Mouse (Mus musculus) heart, embryonic 14.5 days (tissue): Measurements from ENCODE around the gene Jarid2. TPM values are rescaled to one million over a fixed set of nuclear protein-coding genes. Genes with fewer than 3 reads are reported as not detected.

ENCODE experiments used
- ATAC-seq: fragments of 200-750 bp; cut with Nextera tagmentation; 2 replicates; pipeline ENCODE4 v1.8.0; 2017; ENCODE audit warnings: low read depth, moderate TSS enrichment; ENCODE audit not compliant: insufficient number of reproducible peaks, insufficient read depth, low FRiP score
- H3K27ac ChIP-seq, 2 experiments: fragments of 200-500 bp in 1 of 2; fragments of 300-500 bp in 1 of 2; sonication (generic) in 1 of 2; replicated peaks in 1 of 2; 2 replicates each; pipeline ENCODE4 v1.5.1; 2012 to 2014; ENCODE audit warnings: low read depth in 2 of 2, low read length in 2 of 2, control low read depth in 1 of 2, mild to moderate bottlenecking in 1 of 2, mixed read lengths in 1 of 2; ENCODE audit not compliant: control insufficient read depth in 1 of 2, insufficient read depth in 1 of 2
- H3K27me3 ChIP-seq: fragments of 300-500 bp; sonication (generic); 2 replicates; pipeline ENCODE4 v1.6.1; 2014; ENCODE audit warnings: mild to moderate bottlenecking, low read length, control low read depth; ENCODE audit not compliant: control insufficient read depth, insufficient read depth
- H3K36me3 ChIP-seq: fragments of 300-500 bp; sonication (generic); 2 replicates; pipeline ENCODE4 v1.6.1; 2014; ENCODE audit warnings: mild to moderate bottlenecking, control low read depth, low read length, mixed read lengths; ENCODE audit not compliant: control insufficient read depth, insufficient read depth
- H3K4me1 ChIP-seq, 2 experiments: fragments of 200-500 bp in 1 of 2; fragments of 300-500 bp in 1 of 2; sonication (generic) in 1 of 2; 2 replicates each; pipeline ENCODE4 v1.6.1; 2012 to 2014; ENCODE audit warnings: low read length in 2 of 2, control low read depth in 1 of 2, mixed read lengths in 1 of 2; ENCODE audit not compliant: control insufficient read depth in 2 of 2, insufficient read depth in 2 of 2
- H3K4me2 ChIP-seq: fragments of 300-500 bp; sonication (generic); 2 replicates; pipeline ENCODE4 v1.6.1; 2014; ENCODE audit warnings: mild to moderate bottlenecking, low read length
- H3K4me3 ChIP-seq, 2 experiments: fragments of 200-500 bp in 1 of 2; fragments of 300-500 bp in 1 of 2; sonication (generic) in 1 of 2; 2 replicates each; pipeline ENCODE4 v1.5.1; 2012 to 2014; ENCODE audit warnings: low read length in 2 of 2, mild to moderate bottlenecking in 2 of 2, control low read depth in 1 of 2, low read depth in 1 of 2, moderate library complexity in 1 of 2; ENCODE audit not compliant: control insufficient read depth in 1 of 2, insufficient read depth in 1 of 2
- H3K9ac ChIP-seq: fragments of 300-500 bp; sonication (generic); 2 replicates; pipeline ENCODE4 v1.6.1; 2014; ENCODE audit warnings: mild to moderate bottlenecking, low read length
- H3K9me3 ChIP-seq: fragments of 300-500 bp; sonication (generic); 2 replicates; pipeline ENCODE4 v1.6.1; 2016; ENCODE audit warnings: low read length, control low read depth; ENCODE audit not compliant: control insufficient read depth
- WGBS: fragments of 180-500 bp; shearing (Covaris S2); extraction: QIAGEN DNeasy Blood & Tissue Kit; methylation state at CpG from one replicate; pipeline ENCODE4 v1.1.7; 2014; 5-methylcytosine and 5-hydroxymethylcytosine counted together
- polyA plus RNA-seq: library from polyadenylated mRNA; unstranded; fragments of >200 nt; fragmentation: Nextera tagmentation; extraction: Ambion mirVana; gene quantifications from 2 replicates; pipeline ENCODE4 v1.2.1, GENCODE M21; 2014

The Jarid2 gene
- polyA plus RNA-seq, 1 experiment from 2014 or later, result 17.4 TPM

DNA sequence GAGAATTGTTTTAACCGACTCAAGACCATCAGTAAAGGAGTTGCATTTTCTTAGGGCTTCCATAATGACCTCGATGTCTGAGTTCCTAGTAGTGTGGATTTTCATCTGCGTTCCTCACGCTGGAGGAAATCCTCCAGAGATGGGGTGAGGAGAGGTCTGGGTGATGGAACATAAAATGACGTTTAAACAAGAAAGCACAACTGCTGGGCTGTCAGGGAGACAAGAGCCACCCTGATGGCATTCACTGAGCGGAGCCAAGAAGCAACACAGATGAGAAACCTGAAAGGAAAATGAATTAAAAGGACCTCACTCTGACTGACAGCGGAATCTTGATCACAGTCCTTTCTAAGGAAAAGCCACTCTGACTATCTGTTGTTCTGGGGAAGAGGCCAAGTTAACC, 204.3 kb downstream of the Jarid2 start:
- H3K4me3 ChIP-seq, result no peak overlapping the region
- H3K4me1 ChIP-seq, result peaks cover 11 to 30% of the 10 kb centered on the region in 2 experiments
- H3K4me2 ChIP-seq, result no peak overlapping the region
- peak overlapping the region in 1 of 2 experiments; percentile 8; a peak in 1 of 4 replicates for H3K27ac ChIP-seq
- no peaks in the 10 kb centered on the region for H3K27me3 ChIP-seq
- no peaks in the 10 kb centered on the region for H3K9me3 ChIP-seq
- peaks cover 10% of the 10 kb centered on the region for H3K36me3 ChIP-seq
- no peak for ATAC-seq
- no peak overlapping the region for H3K9ac ChIP-seq
- WGBS, result 38% methylated on average over 7 of the region's 7 CpGs

DNA sequence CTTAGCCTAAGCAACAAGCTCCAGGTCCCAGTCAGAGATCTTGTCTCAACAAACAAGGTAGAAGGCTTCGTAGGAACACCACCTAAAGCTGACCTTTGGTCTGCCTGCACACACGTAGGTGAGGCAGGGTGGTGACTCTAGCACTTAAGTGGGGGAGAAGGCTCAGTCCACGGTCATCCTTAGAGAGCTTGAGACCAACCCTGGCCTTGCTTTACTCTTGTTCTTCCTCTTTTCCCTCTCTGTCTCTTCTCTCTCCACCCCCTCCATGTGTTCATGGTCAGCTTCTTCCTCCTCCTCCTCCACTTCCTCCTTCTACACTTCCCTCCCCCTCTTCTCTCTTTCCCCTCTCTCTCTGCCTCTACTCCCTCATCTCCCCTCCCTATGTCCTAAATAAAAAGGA, 208.4 kb downstream of the Jarid2 start:
- ATAC-seq, result no peak
- Histone ChIP-seq H3K4me3 (no peak overlapping the region), H3K27ac (no peak overlapping the region), H3K36me3 (no peaks in the 10 kb centered on the region), H3K9me3 (no peaks in the 10 kb centered on the region), H3K27me3 (no peaks in the 10 kb centered on the region), H3K4me1 (peaks cover 15 to 40% of the 10 kb centered on the region in 2 experiments), H3K9ac (no peak overlapping the region), H3K4me2 (no peak overlapping the region)
- WGBS, result 91% methylated on average over 3 of the region's 3 CpGs

DNA sequence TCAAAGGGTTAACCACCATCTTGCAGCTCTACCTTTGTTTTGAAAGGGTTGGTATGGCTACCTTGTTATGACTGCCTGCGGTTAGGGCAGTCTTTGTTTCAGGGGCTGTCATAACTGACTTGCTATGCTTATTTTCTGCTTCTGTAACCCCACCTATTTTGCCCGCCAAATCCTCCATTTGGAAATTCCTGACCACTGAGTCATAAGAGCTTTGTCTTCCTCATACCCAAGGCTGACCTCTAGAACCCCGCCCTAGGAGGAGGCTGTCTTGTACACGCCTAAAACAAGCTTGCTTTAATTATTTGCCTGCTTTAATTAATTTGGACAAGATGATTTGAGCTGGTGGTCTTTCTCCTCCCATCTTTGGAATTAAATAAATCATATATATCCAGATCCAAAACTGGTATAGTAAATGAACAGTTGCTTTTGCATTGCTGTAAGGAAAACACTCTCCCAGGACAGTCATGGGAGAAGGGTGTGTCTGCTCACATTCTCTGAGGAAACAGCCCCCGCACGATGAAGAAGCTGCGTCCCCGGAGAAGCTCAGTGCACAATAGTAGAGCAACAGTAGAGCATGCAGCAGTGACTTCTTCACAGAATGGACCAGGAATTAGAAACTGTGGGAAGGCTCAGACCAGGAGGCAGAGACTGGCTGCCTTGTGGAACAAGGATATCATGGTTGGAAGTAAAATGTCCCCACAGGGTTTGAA, 210.2 kb downstream of the Jarid2 start:
- Histone ChIP-seq H3K9me3 (no peaks in the 10 kb centered on the region), H3K9ac (no peak overlapping the region), H3K27ac (no peak overlapping the region), H3K4me3 (no peak overlapping the region), H3K4me2 (no peak overlapping the region), H3K36me3 (no peaks in the 10 kb centered on the region), H3K4me1 (peaks cover 7 to 29% of the 10 kb centered on the region in 2 experiments; a peak in 3 of 4 replicates), H3K27me3 (no peaks in the 10 kb centered on the region)
- ATAC-seq, result no peak
- 59% methylated on average over 8 of the region's 8 CpGs for WGBS

DNA sequence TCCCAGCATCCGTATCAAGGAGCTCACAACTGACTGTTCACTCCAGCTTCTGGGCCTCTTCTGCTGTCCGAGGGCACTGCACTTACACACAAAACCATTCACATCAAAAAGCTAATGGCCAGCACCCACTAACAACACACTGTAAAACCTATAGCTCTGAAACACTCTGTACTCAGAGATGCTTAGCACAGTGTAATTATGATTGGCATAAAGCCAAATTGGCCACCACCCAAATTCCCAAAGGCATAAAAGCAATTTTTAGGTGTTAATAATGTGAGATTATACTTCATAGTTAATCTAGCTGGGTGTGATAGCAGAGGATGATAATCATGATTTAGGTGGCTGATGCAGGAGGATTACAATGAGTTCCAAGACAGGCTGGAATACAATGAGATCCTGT, 214.3 kb downstream of the Jarid2 start:
- no peak overlapping the region for H3K9ac ChIP-seq
- H3K27ac ChIP-seq, result no peak overlapping the region
- 63% methylated on average over 2 of the region's 2 CpGs for WGBS
- H3K4me3 ChIP-seq, result no peak overlapping the region
- H3K36me3 ChIP-seq, result no peaks in the 10 kb centered on the region
- no peaks in the 10 kb centered on the region for H3K27me3 ChIP-seq
- no peak overlapping the region for H3K4me2 ChIP-seq
- no peaks in the 10 kb centered on the region for H3K9me3 ChIP-seq
- peaks cover 10 to 40% of the 10 kb centered on the region in 2 experiments for H3K4me1 ChIP-seq
- ATAC-seq, result no peak

DNA sequence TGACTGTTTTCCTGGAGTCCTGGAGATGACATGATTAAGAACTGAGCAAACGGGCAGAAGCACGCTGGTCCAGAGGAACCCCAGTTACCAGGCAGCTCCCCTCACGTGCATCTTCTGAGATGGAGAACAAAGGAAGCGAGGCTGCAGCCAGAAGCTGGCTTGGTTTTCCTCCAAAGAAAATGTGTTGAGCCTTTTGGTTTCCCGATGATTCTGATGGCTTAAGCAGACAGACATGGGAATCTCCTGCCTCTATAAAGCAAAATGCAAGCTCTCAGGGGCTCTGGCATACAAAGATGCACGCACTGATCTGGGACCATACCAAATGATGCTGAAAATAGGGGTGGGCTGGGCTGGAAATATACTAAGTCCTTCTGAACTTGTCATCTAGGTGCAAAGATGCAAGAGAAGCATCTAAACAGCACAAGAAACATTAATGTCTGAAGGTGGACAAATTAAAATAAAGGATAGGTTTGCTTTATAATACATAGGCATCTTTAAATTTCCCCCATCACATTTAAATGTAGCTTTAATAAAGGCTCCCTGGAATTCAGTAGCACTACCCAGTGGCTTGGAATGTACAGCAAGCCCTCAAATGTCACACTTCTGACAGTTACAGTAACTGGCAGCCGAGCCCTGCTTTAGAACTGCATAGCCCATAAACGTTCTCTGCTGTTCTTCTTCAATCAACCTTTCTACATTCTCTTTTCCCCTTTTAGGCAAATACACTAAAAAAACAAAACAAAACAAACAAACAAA, 217.8 kb downstream of the Jarid2 start:
- WGBS, result 35% methylated on average over 8 of the region's 8 CpGs
- no peaks in the 10 kb centered on the region for H3K9me3 ChIP-seq
- H3K36me3 ChIP-seq, result peaks cover 4% of the 10 kb centered on the region; the same call in 1 of the 2 replicates
- no peaks in the 10 kb centered on the region for H3K27me3 ChIP-seq
- H3K4me1 ChIP-seq, result peaks cover 4 to 37% of the 10 kb centered on the region in 2 experiments
- H3K4me2 ChIP-seq, result peak overlapping the region; percentile 45
- peak overlapping the region in 1 of 2 experiments; percentile 2; a peak in 1 of 4 replicates for H3K4me3 ChIP-seq
- no peak overlapping the region for H3K27ac ChIP-seq
- H3K9ac ChIP-seq, result peak overlapping the region; percentile 34; the same call in 1 of the 2 replicates
- no peak for ATAC-seq

DNA sequence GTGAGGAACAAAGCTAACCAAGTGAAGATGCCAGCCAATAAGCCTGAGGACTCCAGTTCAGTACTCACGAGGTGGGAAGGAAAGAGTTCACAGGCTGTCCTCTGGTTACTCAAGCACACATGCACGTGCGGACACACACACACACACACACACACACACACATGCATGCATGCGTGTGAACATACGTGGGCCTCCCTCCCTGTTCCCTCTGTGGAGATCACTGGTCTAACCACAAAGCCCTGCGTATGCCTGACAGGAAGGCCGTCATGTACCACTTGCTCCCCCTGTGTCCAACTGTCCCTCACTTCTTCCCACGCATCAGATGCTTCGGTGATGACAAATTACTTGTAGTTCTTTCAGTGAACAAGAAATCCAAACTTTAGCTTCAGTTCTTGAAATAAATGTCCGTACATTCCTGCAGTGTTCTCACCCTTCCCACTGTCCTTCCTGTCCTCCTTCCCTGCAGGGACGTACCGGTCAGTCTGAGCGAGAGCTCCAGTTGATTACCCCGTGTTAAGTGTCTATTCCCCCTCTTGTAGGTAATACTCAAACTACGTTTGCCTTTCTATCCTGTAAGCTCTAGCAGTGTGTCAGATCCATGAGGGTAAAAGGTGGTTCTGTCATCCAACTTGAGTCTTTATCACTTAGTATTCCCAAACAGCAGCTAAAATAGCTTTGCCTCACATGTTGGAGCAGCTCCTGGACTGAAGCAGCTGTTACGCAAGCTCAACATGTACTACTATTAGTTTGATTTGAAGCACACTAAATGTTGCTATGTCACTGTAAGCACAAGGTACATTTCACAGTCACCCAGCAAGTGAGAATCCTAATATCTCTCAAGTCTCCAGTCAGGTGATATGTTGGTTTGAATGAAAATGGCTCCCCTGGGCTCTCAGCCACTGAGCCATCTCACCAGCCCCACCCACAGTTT, 219.3 kb downstream of the Jarid2 start:
- no peaks in the 10 kb centered on the region for H3K27me3 ChIP-seq
- ATAC-seq, result no peak
- no peaks in the 10 kb centered on the region for H3K9me3 ChIP-seq
- peaks cover 8 to 43% of the 10 kb centered on the region in 2 experiments for H3K4me1 ChIP-seq
- H3K4me2 ChIP-seq, result no peak overlapping the region
- H3K36me3 ChIP-seq, result peaks cover 4% of the 10 kb centered on the region; the same call in 1 of the 2 replicates
- 80% methylated on average over 16 of the region's 16 CpGs for WGBS
- H3K4me3 ChIP-seq, result no peak overlapping the region
- H3K9ac ChIP-seq, result no peak overlapping the region
- no peak overlapping the region for H3K27ac ChIP-seq
